Mouse (Mus musculus) urinary bladder, postnatal 14 days (tissue): ENCODE measurements around the gene Rdh13.
A peak's percentile ranks its signal among the peaks of the same experiment; 100 is the strongest.

ENCODE experiments used
- DNase-seq: peaks from one replicate; pipeline ENCODE4 v3.0.0; 2021; ENCODE audit warnings: low spot score

Gene Rdh13

GRCm38 (mm10) chr7:4445216-4445791 is at the start of gene Rdh13:
TSS of gene Rdh13 (minus strand) at chr7:4445649.
- peak; percentile 90 for DNase-seq

GRCm38 (mm10) chr7:4493991-4494390 is 48.5 kb upstream of the Rdh13 start:
- no peak for DNase-seq

- DNase-seq, result no peak
Observed at GRCm38 (mm10) chr7:4492284-4493224, 47.1 kb upstream of the Rdh13 start.

- DNase-seq, result peak; percentile 18
Observed at GRCm38 (mm10) chr7:4491308-4491707, 45.9 kb upstream of the Rdh13 start.

- DNase-seq, result no peak
Observed at GRCm38 (mm10) chr7:4482281-4482680, 36.8 kb upstream of the Rdh13 start.

GRCm38 (mm10) chr7:4479674-4480073 is 34.2 kb upstream of the Rdh13 start:
- DNase-seq, result peak; percentile 27

- DNase-seq, result no peak
Observed at GRCm38 (mm10) chr7:4478796-4479291, 33.4 kb upstream of the Rdh13 start.

GRCm38 (mm10) chr7:4478021-4478795 is 32.8 kb upstream of the Rdh13 start:
- peak; percentile 79 for DNase-seq

GRCm38 (mm10) chr7:4473940-4474339 is 28.5 kb upstream of the Rdh13 start:
- no peak for DNase-seq

GRCm38 (mm10) chr7:4471179-4471555 is 25.7 kb upstream of the Rdh13 start:
- DNase-seq, result peak; percentile 90

GRCm38 (mm10) chr7:4470275-4471178 is 25.1 kb upstream of the Rdh13 start:
- DNase-seq, result peak; percentile 83

GRCm38 (mm10) chr7:4467801-4468200 is 22.4 kb upstream of the Rdh13 start:
- no peak for DNase-seq

- peak; percentile 84 for DNase-seq
Observed at GRCm38 (mm10) chr7:4464194-4464824, 18.9 kb upstream of the Rdh13 start.

GRCm38 (mm10) chr7:4460576-4461434 is 15.4 kb upstream of the Rdh13 start, which contains the start of gene Eps8l1:
TSS of gene Eps8l1 (plus strand) at chr7:4460674.
- DNase-seq, result no peak

GRCm38 (mm10) chr7:4452644-4453043 is 7.2 kb upstream of the Rdh13 start:
- DNase-seq, result peak; percentile 78

GRCm38 (mm10) chr7:4449211-4449610 is 3.8 kb upstream of the Rdh13 start:
- no peak for DNase-seq

- DNase-seq, result no peak
Observed at GRCm38 (mm10) chr7:4448439-4448838, 3.0 kb upstream of the Rdh13 start.

- no peak for DNase-seq
Observed at GRCm38 (mm10) chr7:4447138-4447537, 1.7 kb upstream of the Rdh13 start.

- DNase-seq, result no peak
Observed at GRCm38 (mm10) chr7:4440549-4440948, 4.9 kb downstream of the Rdh13 start.

GRCm38 (mm10) chr7:4437721-4438120 is 7.7 kb downstream of the Rdh13 start:
- DNase-seq, result no peak
